Mouse (Mus musculus) brain, embryonic 18.5 days (tissue): ENCODE data around the gene Srsf11.

Source experiments
- DNase-seq: peaks from one replicate; pipeline ENCODE4 v3.0.0-alpha.2; 2012; ENCODE audit warnings: low read depth, low spot score

The Srsf11 gene

DNA sequence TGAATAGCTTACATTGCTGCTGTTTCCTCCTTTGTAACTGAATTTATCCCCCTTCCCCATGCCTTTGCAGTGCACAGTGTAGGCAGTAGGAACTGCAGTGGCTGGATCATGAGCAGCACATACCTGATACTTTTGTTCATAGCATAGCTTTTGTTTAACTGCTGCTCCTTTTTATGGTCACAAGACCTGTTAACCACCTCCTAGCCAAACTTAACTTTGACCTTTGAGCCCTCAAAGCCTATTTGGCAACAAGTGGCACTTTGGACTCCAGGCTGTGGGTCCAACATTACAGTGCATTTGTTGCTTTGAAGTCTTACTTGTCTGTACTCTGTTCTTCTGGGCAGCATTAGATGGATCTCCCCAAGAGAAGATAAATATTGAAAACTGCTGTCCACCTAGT is 43.1 kb downstream of the Srsf11 start:
- DNase-seq: no peak

DNA sequence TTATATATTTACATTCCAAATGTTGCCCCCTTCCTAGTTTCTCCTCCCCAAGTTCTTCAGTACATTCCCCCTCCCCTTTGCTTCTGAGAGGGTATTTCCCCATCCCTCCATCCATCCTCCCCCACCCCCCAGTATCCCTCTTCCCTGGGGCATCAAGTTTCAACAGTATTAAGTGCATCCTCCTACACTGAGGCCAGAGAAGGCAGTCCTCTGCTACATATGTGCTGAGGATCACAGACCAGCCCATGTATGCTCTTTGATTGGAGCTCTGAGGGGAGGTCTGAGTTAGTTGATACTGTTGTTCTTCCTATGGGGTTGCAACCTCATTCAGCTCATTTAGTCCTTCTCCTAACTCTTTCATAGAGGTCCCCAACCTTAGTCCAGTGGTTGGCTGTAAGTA is 56.8 kb downstream of the Srsf11 start:
- DNase-seq: no peak

DNA sequence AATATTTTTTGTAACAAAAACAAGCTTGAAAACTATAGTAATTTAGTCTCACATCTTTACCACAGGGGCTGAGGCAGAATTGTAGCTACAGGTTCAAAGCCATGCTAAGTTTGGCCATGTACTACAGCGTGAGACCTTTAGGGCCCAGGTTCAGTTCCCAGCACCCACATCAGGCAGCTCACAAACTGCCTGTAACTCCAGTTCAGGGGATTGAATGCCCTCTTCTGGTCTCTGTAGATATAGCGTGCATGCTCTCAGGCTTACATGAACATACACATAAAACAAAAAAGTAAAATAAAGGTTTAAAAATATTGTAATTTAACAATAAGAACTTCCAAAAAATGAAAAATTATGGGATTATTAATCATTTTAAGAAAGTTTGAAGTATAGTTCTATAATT is 63.2 kb downstream of the Srsf11 start:
- DNase-seq: no peak

DNA sequence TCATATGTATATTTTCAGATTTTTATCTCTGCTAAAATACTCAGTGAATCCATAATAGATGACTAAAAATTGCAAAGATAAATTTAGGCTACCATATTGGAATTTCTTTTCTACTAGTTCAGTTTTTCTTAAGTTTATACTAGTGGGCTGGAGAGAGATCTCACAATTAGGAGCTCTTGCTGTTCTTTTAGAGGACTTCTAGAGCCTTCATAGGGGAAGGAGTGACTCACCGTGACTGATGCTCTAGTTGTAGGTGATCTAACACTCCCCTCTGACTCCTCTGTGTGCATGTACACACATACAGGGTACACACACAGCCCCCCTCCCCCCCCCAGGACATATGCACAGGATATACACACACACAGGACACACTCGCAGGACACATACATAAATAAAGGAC is 65.3 kb downstream of the Srsf11 start:
- no peak for DNase-seq
